Mouse (Mus musculus) embryonic facial prominence, embryonic 10.5 days (tissue): ENCODE data around the gene Dhx38. TPM values are rescaled to one million over a fixed set of nuclear protein-coding genes. Genes with fewer than 3 reads are reported as not detected.

Experiments
- DNase-seq: peaks from one replicate; pipeline ENCODE4 v3.0.0-alpha.2; 2017; ENCODE audit warnings: low spot score
- H3K27ac ChIP-seq: fragments of 300-500 bp; sonication (generic); replicated peaks from 2 replicates; pipeline ENCODE4 v1.5.1; 2016; ENCODE audit warnings: mild to moderate bottlenecking
- H3K27me3 ChIP-seq: fragments of 300-500 bp; sonication (generic); replicated peaks from 2 replicates; pipeline ENCODE4 v1.6.1; 2016; ENCODE audit warnings: low read depth, mild to moderate bottlenecking; ENCODE audit not compliant: poor library complexity, severe bottlenecking
- H3K36me3 ChIP-seq: fragments of 300-500 bp; sonication (generic); replicated peaks from 2 replicates; pipeline ENCODE4 v1.6.1; 2016; ENCODE audit warnings: mild to moderate bottlenecking, moderate library complexity
- H3K4me1 ChIP-seq: fragments of 300-500 bp; sonication (generic); 2 replicates; pipeline ENCODE4 v1.6.1; 2016
- H3K4me3 ChIP-seq: fragments of 300-500 bp; sonication (generic); 2 replicates; pipeline ENCODE4 v1.5.1; 2016; ENCODE audit warnings: mild to moderate bottlenecking, moderate library complexity
- H3K9me3 ChIP-seq: fragments of 300-500 bp; sonication (generic); 2 replicates; pipeline ENCODE4 v1.6.1; 2016; ENCODE audit warnings: mild to moderate bottlenecking
- WGBS: fragments of 180-500 bp; shearing (Covaris S2); methylation state at CpG from one replicate; pipeline ENCODE4 v1.1.7; 2016; 5-methylcytosine and 5-hydroxymethylcytosine counted together
- polyA plus RNA-seq: library from polyadenylated mRNA; unstranded; fragments of >200 nt; fragmentation: Nextera tagmentation; extraction: Ambion mirVana; gene quantifications from 2 replicates; pipeline ENCODE4 v1.2.1, GENCODE M21; 2016

Gene Dhx38
- polyA plus RNA-seq, 1 experiment from 2014 or later = 40.2 TPM

GRCm38 (mm10) chr8:109586972-109587504 lies 21.4 kb upstream of the Dhx38 start:
- H3K27me3 ChIP-seq = no peaks in the 10 kb centered on the region
- no peak for DNase-seq
- WGBS = 70% methylated on average over 7 of the region's 7 CpGs
- peaks cover 7% of the 10 kb centered on the region for H3K36me3 ChIP-seq
- no peak overlapping the region for H3K27ac ChIP-seq
- no peak overlapping the region for H3K4me3 ChIP-seq
- H3K4me1 ChIP-seq = no peaks in the 10 kb centered on the region
- no peaks in the 10 kb centered on the region for H3K9me3 ChIP-seq

- H3K36me3 ChIP-seq = no peaks in the 10 kb centered on the region
- H3K9me3 ChIP-seq = no peaks in the 10 kb centered on the region
- no peak overlapping the region for H3K4me3 ChIP-seq
- DNase-seq = no peak
- H3K27ac ChIP-seq = no peak overlapping the region
- H3K4me1 ChIP-seq = no peaks in the 10 kb centered on the region
- H3K27me3 ChIP-seq = no peaks in the 10 kb centered on the region
Observed at GRCm38 (mm10) chr8:109585652-109586051, 20.0 kb upstream of the Dhx38 start.

- H3K27me3 ChIP-seq = no peaks in the 10 kb centered on the region
- 87% methylated on average over 3 of the region's 3 CpGs for WGBS
- H3K9me3 ChIP-seq = no peaks in the 10 kb centered on the region
Observed at GRCm38 (mm10) chr8:109584830-109585229, 19.2 kb upstream of the Dhx38 start.

GRCm38 (mm10) chr8:109584293-109584692 lies 18.6 kb upstream of the Dhx38 start:
- Histone ChIP-seq H3K4me1 (no peaks in the 10 kb centered on the region), H3K4me3 (no peak overlapping the region), H3K27ac (no peak overlapping the region), H3K27me3 (no peaks in the 10 kb centered on the region), H3K36me3 (no peaks in the 10 kb centered on the region), H3K9me3 (no peaks in the 10 kb centered on the region)
- whole genome bisulfite sequencing = 86% methylated on average over 4 of the region's 4 CpGs
- DNase-seq = no peak

More at GRCm38 (mm10) chr8:109584830-109585229, 19.2 kb upstream of the Dhx38 start:
- no peak overlapping the region for H3K4me3 ChIP-seq
- no peaks in the 10 kb centered on the region for H3K4me1 ChIP-seq
- H3K36me3 ChIP-seq = no peaks in the 10 kb centered on the region
- no peak overlapping the region for H3K27ac ChIP-seq
- no peak for DNase-seq

- no peaks in the 10 kb centered on the region for H3K36me3 ChIP-seq
- no peaks in the 10 kb centered on the region for H3K9me3 ChIP-seq
- 62% methylated on average over 8 of the region's 8 CpGs for WGBS
- H3K4me3 ChIP-seq = no peak within 1 kb of the TSS
- no peak for DNase-seq
- no peaks in the 10 kb centered on the region for H3K4me1 ChIP-seq
- H3K27ac ChIP-seq = no peak within 1 kb of the TSS
- no peaks in the 10 kb centered on the region for H3K27me3 ChIP-seq
Observed at GRCm38 (mm10) chr8:109578900-109579301, 13.2 kb upstream of the Dhx38 start, which contains the start of gene Hp. Gene Hp (minus strand): TSS chr8:109579172.

GRCm38 (mm10) chr8:109576311-109576710 lies 10.7 kb upstream of the Dhx38 start:
- Histone ChIP-seq H3K27ac (no peak overlapping the region), H3K9me3 (no peaks in the 10 kb centered on the region), H3K36me3 (peaks cover 14% of the 10 kb centered on the region; the same call in 1 of the 2 replicates), H3K27me3 (no peaks in the 10 kb centered on the region), H3K4me1 (no peaks in the 10 kb centered on the region), H3K4me3 (no peak overlapping the region)
- 80% methylated on average over 4 of the region's 4 CpGs for WGBS
- no peak for DNase-seq

GRCm38 (mm10) chr8:109571139-109571538 lies 5.5 kb upstream of the Dhx38 start:
- Histone ChIP-seq H3K4me3 (no peak overlapping the region), H3K36me3 (peaks cover 34% of the 10 kb centered on the region), H3K27ac (no peak overlapping the region), H3K9me3 (no peaks in the 10 kb centered on the region), H3K27me3 (no peaks in the 10 kb centered on the region), H3K4me1 (peaks cover 10% of the 10 kb centered on the region)
- DNase-seq = no peak
- WGBS = 91% methylated on average over 12 of the region's 12 CpGs

GRCm38 (mm10) chr8:109564766-109565165 lies 895 bp downstream of the Dhx38 start:
- Histone ChIP-seq H3K4me1 (peaks cover 20% of the 10 kb centered on the region), H3K27me3 (no peaks in the 10 kb centered on the region), H3K27ac (peak overlapping the region; percentile 92), H3K9me3 (no peaks in the 10 kb centered on the region), H3K36me3 (peaks cover 42% of the 10 kb centered on the region), H3K4me3 (peak overlapping the region; percentile 88)
- no peak for DNase-seq
- WGBS = 6% methylated on average over 10 of the region's 10 CpGs

- no peak overlapping the region for H3K27ac ChIP-seq
- no peaks in the 10 kb centered on the region for H3K9me3 ChIP-seq
- H3K4me3 ChIP-seq = 0 out of 2 replicates have a peak overlapping the region, but pooled peaks have one; percentile 8
- DNase-seq = no peak
- H3K27me3 ChIP-seq = no peaks in the 10 kb centered on the region
- WGBS = 89% methylated on average over 2 of the region's 2 CpGs
- peaks cover 20% of the 10 kb centered on the region for H3K4me1 ChIP-seq
- H3K36me3 ChIP-seq = peaks cover 42% of the 10 kb centered on the region
Observed at GRCm38 (mm10) chr8:109563881-109564280, 1.8 kb downstream of the Dhx38 start.

- 48% methylated on average over 3 of the region's 3 CpGs for WGBS
- peak; percentile 60 for DNase-seq
- peaks cover 100% of the 10 kb centered on the region for H3K36me3 ChIP-seq
- H3K27me3 ChIP-seq = no peaks in the 10 kb centered on the region
- no peaks in the 10 kb centered on the region for H3K4me1 ChIP-seq
- no peak overlapping the region for H3K27ac ChIP-seq
- no peak overlapping the region for H3K4me3 ChIP-seq
- H3K9me3 ChIP-seq = no peaks in the 10 kb centered on the region
Observed at GRCm38 (mm10) chr8:109551663-109552062, 14.0 kb downstream of the Dhx38 start.

GRCm38 (mm10) chr8:109544049-109544448 lies 21.6 kb downstream of the Dhx38 start:
- Histone ChIP-seq H3K4me3 (no peak overlapping the region), H3K36me3 (peaks cover 37% of the 10 kb centered on the region), H3K27ac (no peak overlapping the region), H3K9me3 (no peaks in the 10 kb centered on the region), H3K4me1 (peaks cover 3% of the 10 kb centered on the region; the same call in 1 of the 2 replicates), H3K27me3 (no peaks in the 10 kb centered on the region)
- 55% methylated on average over 3 of the region's 3 CpGs for WGBS
- DNase-seq = no peak

- H3K4me3 ChIP-seq = no peak overlapping the region
- H3K27ac ChIP-seq = no peak overlapping the region
- H3K36me3 ChIP-seq = peaks cover 26% of the 10 kb centered on the region
- H3K27me3 ChIP-seq = no peaks in the 10 kb centered on the region
- H3K9me3 ChIP-seq = no peaks in the 10 kb centered on the region
- peaks cover 3% of the 10 kb centered on the region; the same call in 1 of the 2 replicates for H3K4me1 ChIP-seq
- DNase-seq = no peak
- WGBS = 87% methylated on average over 8 of the region's 8 CpGs
Observed at GRCm38 (mm10) chr8:109542748-109543519, 22.7 kb downstream of the Dhx38 start.

- WGBS = 70% methylated on average over 5 of the region's 5 CpGs
- peaks cover 4% of the 10 kb centered on the region; the same call in 1 of the 2 replicates for H3K4me1 ChIP-seq
- peaks cover 18% of the 10 kb centered on the region for H3K36me3 ChIP-seq
Observed at GRCm38 (mm10) chr8:109542165-109542564, 23.5 kb downstream of the Dhx38 start.

More at GRCm38 (mm10) chr8:109542165-109542564, 23.5 kb downstream of the Dhx38 start:
- H3K4me3 ChIP-seq = no peak overlapping the region
- H3K9me3 ChIP-seq = no peaks in the 10 kb centered on the region
- DNase-seq = no peak
- no peaks in the 10 kb centered on the region for H3K27me3 ChIP-seq
- no peak overlapping the region for H3K27ac ChIP-seq
